Mouse (Mus musculus) cerebellum, adult 2 months (tissue): ENCODE measurements at regions not wholly inside any gene's neighbourhood (a gene's known extent, or its start where the extent isn't known, plus 50 kb on each side); places are given as distances from the start of the nearest gene placed in this dataset.

Experiments
- CTCF ChIP-seq: fragments of 200-500 bp; IDR thresholded peaks from 2 replicates; pipeline ENCODE4 v1.5.1; 2011; ENCODE audit warnings: low read depth, mild to moderate bottlenecking, control low read depth, low read length, moderate library complexity, borderline replicate concordance; ENCODE audit not compliant: insufficient read depth
- POLR2A ChIP-seq: fragments of 200-500 bp; IDR thresholded peaks from 2 replicates; pipeline ENCODE4 v1.6.1; 2011; ENCODE audit warnings: low read length, control low read depth, borderline replicate concordance; ENCODE audit not compliant: insufficient read depth

GRCm38 (mm10) chr7:73222237-73222915, 152.9 kb upstream of the Rgma start:
- TF ChIP-seq POLR2A (no peak), CTCF (no peak)
